Mouse (Mus musculus): ENCODE measurements around the gene Klk1b5. TPM values are rescaled to one million over a fixed set of nuclear protein-coding genes. Genes with fewer than 3 reads are reported as not detected.
A peak's percentile ranks its signal among the peaks of the same experiment; 100 is the strongest.

Klk1b5 gene
- polyA plus RNA-seq, 1 experiment from 2014 or later, result not detected

GRCm38 (mm10) chr7:44261147-44261546, 45.4 kb downstream of the Klk1b5 start, which contains the start of gene Gm15517:
Gene Gm15517, plus strand, starts transcription at chr7:44261447.
- Histone ChIP-seq H3K27me3 (peaks cover 23% of the 10 kb centered on the region), H3K36me3 (no peaks in the 10 kb centered on the region), H3K4me2 (no peak within 1 kb of the TSS), H3K27ac (no peak within 1 kb of the TSS), H3K9me3 (no peaks in the 10 kb centered on the region), H3K4me3 (no peak within 1 kb of the TSS), H3K4me1 (replicated peaks) (peaks cover 6% of the 10 kb centered on the region), H3K9ac (0 out of 2 replicates have a peak within 1 kb of the TSS, but pooled peaks have one; percentile 39)
- ATAC-seq (ENCODE audit: low FRiP score), result no peak
- WGBS, result 53% methylated on average over 5 of the region's 5 CpGs

GRCm38 (mm10) chr7:44262791-44263643, 47.3 kb downstream of the Klk1b5 start:
- peak overlapping the region; percentile 86 for H3K27ac ChIP-seq
- ATAC-seq (ENCODE audit: low FRiP score), result peak; percentile 88
- peak overlapping the region; percentile 71 for H3K9ac ChIP-seq
- no peaks in the 10 kb centered on the region for H3K36me3 ChIP-seq
- 1% methylated on average over 34 of the region's 34 CpGs for WGBS
- H3K4me2 ChIP-seq, result peak overlapping the region; percentile 65
- H3K4me3 ChIP-seq, result peak overlapping the region; percentile 37
- peaks cover 36% of the 10 kb centered on the region for H3K27me3 ChIP-seq
- peaks cover 6% of the 10 kb centered on the region for H3K4me1 ChIP-seq (replicated peaks)
- H3K9me3 ChIP-seq, result no peaks in the 10 kb centered on the region

- no peak overlapping the region for H3K27ac ChIP-seq
- ATAC-seq (ENCODE audit: low FRiP score), result no peak
- 0 out of 2 replicates have a peak overlapping the region, but pooled peaks have one; percentile 19 for H3K9ac ChIP-seq
- H3K36me3 ChIP-seq, result no peaks in the 10 kb centered on the region
- peaks cover 44% of the 10 kb centered on the region for H3K27me3 ChIP-seq
- H3K4me2 ChIP-seq, result no peak overlapping the region
- H3K9me3 ChIP-seq, result no peaks in the 10 kb centered on the region
- H3K4me1 ChIP-seq (replicated peaks), result peaks cover 4% of the 10 kb centered on the region
- 83% methylated on average over 11 of the region's 11 CpGs for WGBS
- no peak overlapping the region for H3K4me3 ChIP-seq
Observed at GRCm38 (mm10) chr7:44268117-44268516, 52.4 kb downstream of the Klk1b5 start.

- Histone ChIP-seq H3K27me3 (peaks cover 52% of the 10 kb centered on the region), H3K4me1 (replicated peaks) (no peaks in the 10 kb centered on the region), H3K36me3 (no peaks in the 10 kb centered on the region), H3K4me3 (no peak overlapping the region), H3K4me2 (no peak overlapping the region), H3K27ac (no peak overlapping the region), H3K9me3 (no peaks in the 10 kb centered on the region), H3K9ac (no peak overlapping the region)
- 95% methylated on average over 2 of the region's 2 CpGs for WGBS
- ATAC-seq (ENCODE audit: low FRiP score), result no peak
Observed at GRCm38 (mm10) chr7:44269397-44269796, 53.7 kb downstream of the Klk1b5 start.

Other genes with a start within 250 kb of the Klk1b5 start
- gene Klk1b1, start 249.2 kb upstream of the Klk1b5 start, polyA plus RNA-seq (2015; fragmentation: Nextera tagmentation; extraction: Ambion mirVana), result not detected in 2 replicates
- not detected in 2 replicates for gene Klk1b9, start 239.9 kb upstream of the Klk1b5 start, polyA plus RNA-seq (2015; fragmentation: Nextera tagmentation; extraction: Ambion mirVana)
- gene Klk1b11, start 220.1 kb upstream of the Klk1b5 start, polyA plus RNA-seq (2015; fragmentation: Nextera tagmentation; extraction: Ambion mirVana), result not detected in 2 replicates
- gene Klk1b26, start 203.8 kb upstream of the Klk1b5 start, polyA plus RNA-seq (2015; fragmentation: Nextera tagmentation; extraction: Ambion mirVana), result not detected in 2 replicates
- not detected in 2 replicates for gene Klk1b27, start 163.7 kb upstream of the Klk1b5 start, polyA plus RNA-seq (2015; fragmentation: Nextera tagmentation; extraction: Ambion mirVana)
- gene Klk1b21, start 113.6 kb upstream of the Klk1b5 start, polyA plus RNA-seq (2015; fragmentation: Nextera tagmentation; extraction: Ambion mirVana), result not detected in 2 replicates
- gene Klk1b22, start 103.3 kb upstream of the Klk1b5 start, polyA plus RNA-seq (2015; fragmentation: Nextera tagmentation; extraction: Ambion mirVana), result not detected in 2 replicates
- gene Klk1b16, start 79.2 kb upstream of the Klk1b5 start, polyA plus RNA-seq (2015; fragmentation: Nextera tagmentation; extraction: Ambion mirVana), result not detected in 2 replicates
- not detected in 2 replicates for gene Klk1b24, start 27.7 kb upstream of the Klk1b5 start, polyA plus RNA-seq (2015; fragmentation: Nextera tagmentation; extraction: Ambion mirVana)
- gene Klk1b3, start 17.8 kb upstream of the Klk1b5 start, polyA plus RNA-seq (2015; fragmentation: Nextera tagmentation; extraction: Ambion mirVana), result not detected in 2 replicates
- gene Klk1b4, start 8.5 kb upstream of the Klk1b5 start, polyA plus RNA-seq (2015; fragmentation: Nextera tagmentation; extraction: Ambion mirVana), result not detected in 2 replicates
- not detected in 2 replicates for gene Klk1, start 9.4 kb downstream of the Klk1b5 start, polyA plus RNA-seq (2015; fragmentation: Nextera tagmentation; extraction: Ambion mirVana)
- not detected in 2 replicates for gene Gm36864, start 20.2 kb downstream of the Klk1b5 start, polyA plus RNA-seq (2015; fragmentation: Nextera tagmentation; extraction: Ambion mirVana)
- 1.5 and 1.7 TPM in 2 replicates for gene 1700028J19Rik, start 30.8 kb downstream of the Klk1b5 start, polyA plus RNA-seq (2015; fragmentation: Nextera tagmentation; extraction: Ambion mirVana)
- gene 2410002F23Rik, start 30.8 kb downstream of the Klk1b5 start, polyA plus RNA-seq (2015; fragmentation: Nextera tagmentation; extraction: Ambion mirVana), result 206 and 226 TPM in 2 replicates
- 0.10 TPM in 1 of 2 replicates, not detected in the other for gene Acp4, start 41.4 kb downstream of the Klk1b5 start, polyA plus RNA-seq (2015; fragmentation: Nextera tagmentation; extraction: Ambion mirVana)
- gene Gm15517, start 45.5 kb downstream of the Klk1b5 start, polyA plus RNA-seq (2015; fragmentation: Nextera tagmentation; extraction: Ambion mirVana), result not detected in 2 replicates
- gene Clec11a, start 91.0 kb downstream of the Klk1b5 start, polyA plus RNA-seq (2015; fragmentation: Nextera tagmentation; extraction: Ambion mirVana), result 3.4 and 3.9 TPM in 2 replicates
- gene Shank1, start 94.3 kb downstream of the Klk1b5 start, polyA plus RNA-seq (2015; fragmentation: Nextera tagmentation; extraction: Ambion mirVana), result 31.7 and 32.6 TPM in 2 replicates
- 26.1 and 27.7 TPM in 2 replicates for gene Syt3, start 168.2 kb downstream of the Klk1b5 start, polyA plus RNA-seq (2015; fragmentation: Nextera tagmentation; extraction: Ambion mirVana)
- gene 1700008O03Rik, start 169.9 kb downstream of the Klk1b5 start, polyA plus RNA-seq (2015; fragmentation: Nextera tagmentation; extraction: Ambion mirVana), result 1.8 and 2.4 TPM in 2 replicates
- gene Lrrc4b, start 213.1 kb downstream of the Klk1b5 start, polyA plus RNA-seq (2015; fragmentation: Nextera tagmentation; extraction: Ambion mirVana), result 14.6 and 15.6 TPM in 2 replicates
- 5.6 and 6.5 TPM in 2 replicates for gene Aspdh, start 249.4 kb downstream of the Klk1b5 start, polyA plus RNA-seq (2015; fragmentation: Nextera tagmentation; extraction: Ambion mirVana)

Measured in hindbrain, embryonic 13.5 days (tissue).